Mouse (Mus musculus) left cerebral cortex, postnatal 10 days (tissue): ENCODE data around the gene Scnm1. TPM values are rescaled to one million over a fixed set of nuclear protein-coding genes. Genes with fewer than 3 reads are reported as not detected.
"Not testable (repeated sequence)": the region's sequence is repeated elsewhere in the genome, so short reads cannot be mapped to it uniquely, and the experiment has no call there.

ENCODE experiments used
- DNase-seq, 2 experiments: peaks; one replicate each; pipeline ENCODE4 v3.0.0; 2021 to 2022; ENCODE audit warnings: low spot score in 2 of 2, mixed read lengths in 1 of 2; ENCODE audit errors: extremely low spot score in 1 of 2
- intact Hi-C: fragments of 180-260 bp; cut with DNase I; formaldehyde crosslinking; loops from one replicate; pipeline ENCODE4 v1.15.1; 2025
- total RNA-seq, 2 experiments: library from RNA; stranded (reverse); gene quantifications; 2 replicates each; pipeline ENCODE4 v1.2.3; 2021

The Scnm1 gene
- total RNA-seq, 2 experiments from 2014 or later: 30.5 to 36.6 TPM

- DNase-seq: peak; percentile 87 to 94
- intact Hi-C loops: loop anchor here (5.0 kb wide), 2 partner anchors 42 to 57 kb away; partner anchors contain the start of gene Gabpb2
These were observed 26.5 kb upstream of the Scnm1 start, which contains the start of gene Sema6c for GRCm38 (mm10) chr3:95159987-95160963. Gene Sema6c, plus strand, starts transcription at chr3:95160457.

- intact Hi-C loops: no loop called here
- DNase-seq: no peak
These were observed 25.7 kb upstream of the Scnm1 start for GRCm38 (mm10) chr3:95159511-95159986.

GRCm38 (mm10) chr3:95153874-95154273 lies 20.1 kb upstream of the Scnm1 start:
- peak in 1 of 2 experiments; percentile 39 for DNase-seq
- intact Hi-C loops: no loop called here

GRCm38 (mm10) chr3:95147924-95148323 lies 14.1 kb upstream of the Scnm1 start:
- DNase-seq: no peak
- intact Hi-C loops: no loop called here

GRCm38 (mm10) chr3:95142617-95143011 lies 8.8 kb upstream of the Scnm1 start:
- intact Hi-C loops: loop anchor here (5.0 kb wide), 2 partner anchors 75 to 125 kb away; partner anchors contain the start of gene Gabpb2

GRCm38 (mm10) chr3:95141952-95142616 lies 8.3 kb upstream of the Scnm1 start, which contains the start of gene Tnfaip8l2:
Gene Tnfaip8l2, minus strand, starts transcription at chr3:95142360.
- intact Hi-C loops: loop anchor here (5.0 kb wide), 2 partner anchors 75 to 125 kb away; partner anchors contain the start of gene Gabpb2
- DNase-seq: peak in 1 of 2 experiments; percentile 57

More at GRCm38 (mm10) chr3:95142617-95143011, 8.8 kb upstream of the Scnm1 start:
- peak; percentile 71 to 81 for DNase-seq

- intact Hi-C loops: loop anchor here (5.0 kb wide), 2 partner anchors 76 to 126 kb away; partner anchors contain the start of gene Gabpb2
- no peak for DNase-seq
These were observed 7.7 kb upstream of the Scnm1 start for GRCm38 (mm10) chr3:95141474-95141873.

GRCm38 (mm10) chr3:95140795-95141194 lies 7.0 kb upstream of the Scnm1 start:
- DNase-seq: no peak
- intact Hi-C loops: loop anchor here (5.0 kb wide), 2 partner anchors 77 to 127 kb away; partner anchors contain the start of gene Gabpb2

GRCm38 (mm10) chr3:95140289-95140595 lies 6.4 kb upstream of the Scnm1 start:
- intact Hi-C loops: loop anchor here (5.0 kb wide), 2 partner anchors 77 to 127 kb away; partner anchors contain the start of gene Gabpb2
- DNase-seq: no peak

- intact Hi-C loops: loop anchor here (5.0 kb wide), 2 partner anchors 78 to 128 kb away; partner anchors contain the start of gene Gabpb2
- peak in 1 of 2 experiments; percentile 45 for DNase-seq
These were observed 5.9 kb upstream of the Scnm1 start for GRCm38 (mm10) chr3:95139586-95140288.

- intact Hi-C loops: no loop called here
- DNase-seq: no peak
These were observed 2.5 kb upstream of the Scnm1 start for GRCm38 (mm10) chr3:95136336-95136735.

- DNase-seq: no peak
- intact Hi-C loops: no loop called here
These were observed 1.7 kb upstream of the Scnm1 start for GRCm38 (mm10) chr3:95135433-95136052.

- peak; percentile 41 to 78 for DNase-seq
- intact Hi-C loops: no loop called here
These were observed 1.2 kb upstream of the Scnm1 start for GRCm38 (mm10) chr3:95135023-95135422.

- DNase-seq, intact Hi-C loops: not testable (repeated sequence)
These were observed 322 bp upstream of the Scnm1 start for GRCm38 (mm10) chr3:95134133-95134532.

GRCm38 (mm10) chr3:95133176-95133575 lies 635 bp downstream of the Scnm1 start:
- DNase-seq: no peak
- intact Hi-C loops: no loop called here

GRCm38 (mm10) chr3:95132389-95132788 lies 1.4 kb downstream of the Scnm1 start:
- intact Hi-C loops, DNase-seq: not testable (repeated sequence)

GRCm38 (mm10) chr3:95130081-95130480 lies 3.7 kb downstream of the Scnm1 start:
- DNase-seq: no peak
- intact Hi-C loops: no loop called here

- intact Hi-C loops: no loop called here
- DNase-seq: peak in 1 of 2 experiments; percentile 15
These were observed 4.6 kb downstream of the Scnm1 start for GRCm38 (mm10) chr3:95129226-95129651.
